Mouse (Mus musculus): ENCODE data around the gene Grxcr1.
A peak's percentile ranks its signal among the peaks of the same experiment; 100 is the strongest.

Grxcr1 gene

GRCm38 (mm10) chr5:68086535-68087098, 55.0 kb downstream of the Grxcr1 start:
- DNase-seq (ENCODE audit: extremely low spot score, low read depth, low spot score) = no peak

GRCm38 (mm10) chr5:68087174-68087573, 55.5 kb downstream of the Grxcr1 start:
- no peak for DNase-seq (ENCODE audit: extremely low spot score, low read depth, low spot score)

GRCm38 (mm10) chr5:68093085-68093484, 61.5 kb downstream of the Grxcr1 start:
- DNase-seq (ENCODE audit: extremely low spot score, low read depth, low spot score) = no peak

- no peak for DNase-seq (ENCODE audit: extremely low spot score, low read depth, low spot score)
Observed at GRCm38 (mm10) chr5:68097665-68098624, 66.3 kb downstream of the Grxcr1 start.

- DNase-seq (ENCODE audit: extremely low spot score, low read depth, low spot score) = no peak
Observed at GRCm38 (mm10) chr5:68112430-68113036, 80.9 kb downstream of the Grxcr1 start.

GRCm38 (mm10) chr5:68120880-68121279, 89.2 kb downstream of the Grxcr1 start:
- no peak for DNase-seq (ENCODE audit: extremely low spot score, low read depth, low spot score)

GRCm38 (mm10) chr5:68122883-68123282, 91.2 kb downstream of the Grxcr1 start:
- no peak for DNase-seq (ENCODE audit: extremely low spot score, low read depth, low spot score)

GRCm38 (mm10) chr5:68125478-68125877, 93.8 kb downstream of the Grxcr1 start:
- DNase-seq (ENCODE audit: extremely low spot score, low read depth, low spot score) = no peak

GRCm38 (mm10) chr5:68128421-68128820, 96.8 kb downstream of the Grxcr1 start:
- DNase-seq (ENCODE audit: extremely low spot score, low read depth, low spot score) = peak; percentile 42

- DNase-seq (ENCODE audit: extremely low spot score, low read depth, low spot score) = peak; percentile 31
Observed at GRCm38 (mm10) chr5:68128821-68129608, 97.4 kb downstream of the Grxcr1 start.

- DNase-seq (ENCODE audit: extremely low spot score, low read depth, low spot score) = no peak
Observed at GRCm38 (mm10) chr5:68146818-68147217, 115.2 kb downstream of the Grxcr1 start.

- DNase-seq (ENCODE audit: extremely low spot score, low read depth, low spot score) = no peak
Observed at GRCm38 (mm10) chr5:68149946-68150345, 118.3 kb downstream of the Grxcr1 start.

- no peak for DNase-seq (ENCODE audit: extremely low spot score, low read depth, low spot score)
Observed at GRCm38 (mm10) chr5:68150347-68151043, 118.9 kb downstream of the Grxcr1 start.

- no peak for DNase-seq (ENCODE audit: extremely low spot score, low read depth, low spot score)
Observed at GRCm38 (mm10) chr5:68162503-68162902, 130.9 kb downstream of the Grxcr1 start.

GRCm38 (mm10) chr5:68165954-68166353, 134.3 kb downstream of the Grxcr1 start:
- DNase-seq (ENCODE audit: extremely low spot score, low read depth, low spot score) = no peak
